Mouse (Mus musculus) neural tube, postnatal 0 days (tissue): Measurements from ENCODE around the gene Vmn1r233. TPM values are rescaled to one million over a fixed set of nuclear protein-coding genes. Genes with fewer than 3 reads are reported as not detected.

Experiments used
- polyA plus RNA-seq: library from polyadenylated mRNA; unstranded; fragments of >200 nt; fragmentation: Nextera tagmentation; extraction: Ambion mirVana; gene quantifications from 2 replicates; pipeline ENCODE4 v1.2.1, GENCODE M21; 2015

Vmn1r233 gene
- not detected in 2 replicates for polyA plus RNA-seq

DNA sequence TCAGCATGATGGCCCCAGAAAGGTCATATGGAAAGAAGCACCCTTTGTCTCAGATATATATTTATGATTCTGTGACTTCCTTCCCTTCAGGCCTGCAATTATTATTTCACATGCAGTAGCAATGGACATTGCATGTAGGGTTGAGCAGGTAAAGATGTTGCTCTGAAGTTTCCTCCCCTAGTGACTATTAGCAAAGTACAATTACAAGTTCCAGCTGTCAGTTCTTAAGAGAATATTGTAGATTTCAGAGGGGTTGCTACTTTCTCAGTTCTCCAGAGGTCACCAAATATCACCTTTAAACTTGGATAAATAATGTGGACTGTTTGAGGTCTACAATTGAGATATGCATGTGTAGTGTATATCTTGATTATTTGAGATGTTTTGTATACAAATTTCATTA, at the start of gene Vmn1r233:
TSS of gene Vmn1r233 (minus strand) at position 101 of the 400 bp plus-strand sequence.

DNA sequence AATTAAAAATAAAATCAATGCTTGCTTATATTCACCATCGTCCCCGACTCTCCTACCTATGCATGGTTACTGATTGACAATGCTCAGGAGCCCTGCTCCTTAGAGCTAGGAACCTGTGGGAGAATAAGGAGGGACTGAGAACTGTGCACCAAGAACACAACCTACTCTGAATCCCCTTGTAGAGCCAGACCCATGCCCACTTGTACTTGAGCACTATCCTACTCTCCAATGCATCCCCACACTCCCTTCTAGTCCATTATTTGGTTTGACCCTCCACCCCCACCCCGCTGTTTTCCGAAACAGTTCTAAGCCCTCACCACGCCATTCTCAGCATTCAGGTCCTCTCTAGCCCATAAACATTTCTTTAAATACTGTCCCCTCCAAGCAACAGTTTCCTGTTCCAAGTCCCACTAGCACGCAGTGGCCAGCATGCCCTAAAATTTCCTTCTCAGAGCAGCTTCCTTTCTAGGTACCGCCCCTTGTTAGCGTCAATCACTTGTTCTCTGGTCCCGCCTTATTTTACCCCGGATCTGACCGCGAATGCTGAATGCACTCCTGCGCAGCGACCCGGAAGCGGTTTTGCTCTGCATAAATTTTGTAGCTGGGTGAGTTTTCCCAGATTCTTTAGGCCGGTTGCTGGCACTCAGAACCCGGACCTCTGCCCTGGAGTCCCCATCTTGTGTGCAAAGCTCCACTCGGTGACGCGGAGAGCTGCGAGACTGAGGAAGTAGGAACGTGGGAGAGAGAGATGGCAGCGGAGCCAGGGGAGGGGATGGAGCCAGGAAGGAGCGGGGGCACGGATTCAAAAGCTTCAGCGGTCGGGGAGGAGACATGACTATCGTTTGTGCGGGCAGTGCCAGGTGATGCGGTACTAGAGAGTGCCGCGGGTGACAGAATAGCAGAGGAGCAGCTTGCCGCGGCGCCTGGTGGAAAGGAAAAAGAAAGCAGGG, 12.4 kb upstream of the Vmn1r233 start, which contains the start of gene Zfp160:
TSS of gene Zfp160 (plus strand) at position 522 of the 950 bp plus-strand sequence.

DNA sequence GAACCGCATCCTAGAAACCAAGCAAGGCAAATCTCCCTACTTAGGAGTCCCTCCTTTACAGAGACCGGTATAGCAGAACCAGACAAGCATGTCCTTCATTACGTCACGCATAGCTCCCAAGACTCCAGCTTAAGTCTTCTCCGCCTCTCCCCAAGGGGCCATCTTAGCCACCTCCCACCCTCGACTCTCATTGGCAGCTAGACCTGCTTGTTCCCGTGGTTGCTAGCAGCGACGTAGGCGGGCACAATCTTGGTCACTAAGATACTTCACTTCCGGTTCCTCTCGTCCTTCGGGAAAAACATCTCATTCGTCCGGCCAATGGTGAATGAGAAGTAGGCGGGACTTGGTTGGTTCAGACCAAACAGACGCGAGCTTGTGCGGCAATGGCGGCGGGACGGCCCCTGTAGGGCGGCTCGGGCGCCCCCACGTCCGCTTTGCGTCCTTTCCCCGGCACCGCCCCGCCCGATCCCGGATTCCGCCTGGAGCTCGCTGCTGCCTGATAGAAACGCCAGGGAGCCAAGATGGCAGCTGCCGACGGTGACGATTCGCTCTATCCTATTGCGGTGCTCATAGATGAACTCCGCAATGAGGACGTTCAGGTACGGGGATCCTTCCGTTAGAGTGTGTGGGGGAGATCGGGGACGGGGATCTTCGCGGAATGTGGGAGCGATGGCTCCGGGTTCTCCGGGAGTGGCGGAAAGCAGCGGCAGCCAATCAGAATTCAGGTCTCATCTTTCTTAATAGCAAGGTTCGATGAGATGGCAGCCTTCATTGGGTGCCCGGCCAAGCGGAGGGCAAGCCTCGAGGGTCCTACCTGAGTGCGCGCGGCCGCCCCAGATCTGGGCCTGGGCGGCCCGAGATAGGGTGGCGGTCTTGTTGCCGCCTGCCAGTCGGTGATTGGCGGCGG, 51.0 kb downstream of the Vmn1r233 start, which contains the start of gene Ppp2r1a:
TSS of gene Ppp2r1a (plus strand) at position 327 of the 907 bp plus-strand sequence.

Other genes starting within 250 kb of the Vmn1r233 start
- gene Vmn1r228, start 210.3 kb downstream of the Vmn1r233 start, polyA plus RNA-seq, result not detected in 2 replicates
- not detected in 2 replicates for gene Vmn1r229, start 184.9 kb downstream of the Vmn1r233 start, polyA plus RNA-seq
- not detected in 2 replicates for gene Vmn1r230, start 156.0 kb downstream of the Vmn1r233 start, polyA plus RNA-seq
- gene Vmn1r231, start 91.4 kb downstream of the Vmn1r233 start, polyA plus RNA-seq, result not detected in 2 replicates
- not detected in 2 replicates for gene Vmn1r232, start 76.8 kb downstream of the Vmn1r233 start, polyA plus RNA-seq
- 687 and 790 TPM in 2 replicates for gene Ppp2r1a, start 51.2 kb downstream of the Vmn1r233 start, polyA plus RNA-seq
- gene Zfp160, start 12.4 kb upstream of the Vmn1r233 start, polyA plus RNA-seq, result 13.8 and 15.6 TPM in 2 replicates
- not detected in 2 replicates for gene Vmn1r234, start 229.6 kb upstream of the Vmn1r233 start, polyA plus RNA-seq